Mouse (Mus musculus): ENCODE measurements around the gene C5ar2.

GRCm38 (mm10) chr7:16282334-16282733 lies 38.4 kb upstream of the C5ar2 start:
- TF ChIP-seq EP300 (IDR thresholded peaks at IDR 0.05; ENCODE audit: low read depth) (no peak), CTCF (IDR thresholded peaks at IDR 0.05; ENCODE audit: low read depth) (no peak)
